Mouse (Mus musculus) monocyte, adult 5-6 weeks (primary cell): ENCODE measurements around the gene Smad1. TPM values are rescaled to one million over a fixed set of nuclear protein-coding genes. Genes with fewer than 3 reads are reported as not detected.

Experiments
- ATAC-seq: fragments of 153-309, 156-312 bp; replicated peaks from 2 replicates; pipeline ENCODE4 v1.8.0; 2017; ENCODE audit warnings: mild to moderate bottlenecking; ENCODE audit not compliant: low TSS enrichment, insufficient number of reproducible peaks, severe bottlenecking, poor library complexity, low FRiP score
- total RNA-seq: library from RNA; stranded (forward); fragments of 200-1000, 200-491, 200-594 nt; gene quantifications from 3 replicates; pipeline ENCODE4 v1.2.3, GENCODE M21; 2017

Smad1 gene
- total RNA-seq, 1 experiment from 2014 or later = 33.2 TPM

GRCm38 (mm10) chr8:79386358-79386757 is 13.0 kb downstream of the Smad1 start:
- no peak for ATAC-seq

GRCm38 (mm10) chr8:79384276-79385271 is 14.7 kb downstream of the Smad1 start:
- ATAC-seq = no peak

GRCm38 (mm10) chr8:79382857-79383262 is 16.5 kb downstream of the Smad1 start:
- ATAC-seq = no peak

- ATAC-seq = no peak
These were observed 17.5 kb downstream of the Smad1 start for GRCm38 (mm10) chr8:79381771-79382170.

GRCm38 (mm10) chr8:79380386-79380785 is 18.9 kb downstream of the Smad1 start:
- ATAC-seq = no peak

GRCm38 (mm10) chr8:79379971-79380370 is 19.3 kb downstream of the Smad1 start:
- ATAC-seq = no peak

GRCm38 (mm10) chr8:79376648-79377047 is 22.7 kb downstream of the Smad1 start:
- ATAC-seq = no peak

- no peak for ATAC-seq
These were observed 23.6 kb downstream of the Smad1 start for GRCm38 (mm10) chr8:79375775-79376123.

GRCm38 (mm10) chr8:79375074-79375774 is 24.1 kb downstream of the Smad1 start:
- no peak for ATAC-seq

GRCm38 (mm10) chr8:79374410-79374809 is 24.9 kb downstream of the Smad1 start:
- no peak for ATAC-seq

GRCm38 (mm10) chr8:79373563-79373962 is 25.8 kb downstream of the Smad1 start:
- ATAC-seq = no peak

GRCm38 (mm10) chr8:79372960-79373359 is 26.4 kb downstream of the Smad1 start:
- no peak for ATAC-seq

- 0 out of 2 replicates have a peak, but pooled peaks have one; percentile 33 for ATAC-seq
These were observed 26.8 kb downstream of the Smad1 start for GRCm38 (mm10) chr8:79372521-79372920.

- ATAC-seq = no peak
These were observed 27.2 kb downstream of the Smad1 start for GRCm38 (mm10) chr8:79372084-79372483.

- ATAC-seq = peak; percentile 51
These were observed 28.6 kb downstream of the Smad1 start for GRCm38 (mm10) chr8:79370646-79371290.

- ATAC-seq = no peak
These were observed 30.2 kb downstream of the Smad1 start for GRCm38 (mm10) chr8:79369163-79369562.

GRCm38 (mm10) chr8:79367959-79368358 is 31.4 kb downstream of the Smad1 start:
- ATAC-seq = no peak

- no peak for ATAC-seq
These were observed 32.0 kb downstream of the Smad1 start for GRCm38 (mm10) chr8:79367350-79367749.

GRCm38 (mm10) chr8:79366227-79366626 is 33.1 kb downstream of the Smad1 start:
- ATAC-seq = no peak
